Mouse (Mus musculus) liver, embryonic 14.5 days (tissue): ENCODE data around the gene Gm17545.

Experiments
- CTCF ChIP-seq: IDR thresholded peaks from 2 replicates; pipeline ENCODE4 v1.5.1; 2016; ENCODE audit warnings: antibody characterized with exemption, low read depth, control low read depth
- EP300 ChIP-seq: IDR thresholded peaks from 2 replicates; pipeline ENCODE4 v1.6.1; 2016; ENCODE audit warnings: antibody characterized with exemption, low read depth

- TF ChIP-seq EP300 (no peak), CTCF (no peak)
Observed at GRCm38 (mm10) chr9:22423507-22423906, 30.6 kb upstream of the Gm17545 start.
